ENCODE assay signal across 8 mouse cellular contexts in the genomic region with DNA sequence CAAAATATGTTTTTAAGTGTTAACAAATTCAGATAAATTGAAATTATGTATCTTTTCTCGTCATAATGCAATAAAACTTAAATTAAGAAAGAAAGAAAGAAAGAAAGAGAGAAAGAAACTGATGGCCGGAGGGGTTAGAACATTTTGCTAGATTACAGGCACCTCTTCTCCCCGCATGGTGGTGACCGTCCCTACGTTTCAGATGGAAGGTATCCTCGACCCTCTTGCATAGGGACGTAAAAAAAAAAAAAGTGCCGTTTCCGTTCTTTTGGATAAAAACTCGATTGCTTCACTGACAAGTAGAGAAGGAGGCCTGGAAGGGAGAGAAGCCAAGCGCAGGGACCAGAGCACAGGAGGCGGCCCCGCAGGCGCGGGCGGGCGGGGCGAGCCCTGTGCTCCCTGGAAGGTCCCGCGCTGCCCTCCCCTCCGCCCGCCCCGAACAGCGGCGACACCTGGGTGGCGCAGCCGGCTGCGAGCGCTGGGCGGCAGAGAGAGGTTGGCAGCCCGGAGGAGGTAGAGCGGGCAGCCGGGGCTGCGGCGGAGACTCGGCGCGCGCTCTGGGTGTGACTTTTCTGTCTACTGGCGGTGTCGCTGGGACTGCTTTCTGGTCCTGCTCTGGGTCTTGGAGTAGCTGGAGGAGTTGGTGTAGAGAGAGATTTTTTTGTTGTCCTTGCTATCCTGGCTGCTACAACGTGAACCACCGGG. TPM values are rescaled to one million over a fixed set of nuclear protein-coding genes. Genes with fewer than 3 reads are reported as not detected.
DNase-seq lines count a peak whose midpoint lies in the region; ATAC-seq lines count a peak whose summit lies in the region.

Gene Sytl2 (plus strand): TSS at position 311 of the 705 bp plus-strand sequence.

- DNase-seq in Muller cell, postnatal 12 days (ENCODE audit: inconsistent ontology term) = peak; percentile 81
- peak; percentile 34 for DNase-seq in cerebellum, adult 11-12 months
- DNase-seq in left cerebral cortex, adult 8-10 months (ENCODE audit: low spot score in 2 of 2) = peak in 1 of 2 experiments; percentile 7
- DNase-seq in right cerebral cortex, adult 18-20 months = peak; percentile 18
- DNase-seq in urinary bladder, postnatal 25 days (ENCODE audit: low spot score) = peak; percentile 57

- no peaks in the 10 kb centered on the region for H3K9me3 ChIP-seq in hindbrain, embryonic 13.5 days

- peak; percentile 90 for ATAC-seq in frontal cortex, adult (ENCODE audit: low TSS enrichment)
- peak; percentile 75 for ATAC-seq in hindbrain, embryonic 13.5 days (ENCODE audit: low FRiP score)
- ATAC-seq in megakaryocyte, adult 5-6 weeks (ENCODE audit: poor library complexity, severe bottlenecking) = peak; percentile 76

- peak within 1 kb of the TSS; percentile 97 for H3K4me2 ChIP-seq in hindbrain, embryonic 13.5 days

- 1% methylated on average over 43 of the region's 43 CpGs for WGBS in hindbrain, embryonic 13.5 days

- no peaks in the 10 kb centered on the region for H3K36me3 ChIP-seq in hindbrain, embryonic 13.5 days

- H3K9ac ChIP-seq in hindbrain, embryonic 13.5 days = peak within 1 kb of the TSS; percentile 76

- H3K27ac ChIP-seq in hindbrain, embryonic 13.5 days = no peak within 1 kb of the TSS

- H3K27me3 ChIP-seq in hindbrain, embryonic 13.5 days = peaks cover 62% of the 10 kb centered on the region

- peak within 1 kb of the TSS; percentile 66 for H3K4me3 ChIP-seq in hindbrain, embryonic 13.5 days

- H3K4me1 ChIP-seq in hindbrain, embryonic 13.5 days (replicated peaks) = peaks cover 8% of the 10 kb centered on the region

RNA-seq across cellular contexts. Expression of gene Sytl2, which starts in this region (rescaled TPM):
- 4.4 and 4.7 TPM in 2 replicates for polyA plus RNA-seq in hindbrain, embryonic 13.5 days (2015; fragmentation: Nextera tagmentation; extraction: Ambion mirVana)
- 100 to 1,000 TPM in 1 of 4 experiments, 10 to 100 TPM in 3; 79.5 to 104 (median 86.6) TPM for total RNA-seq in left cerebral cortex, adult 8-10 months (2022)
- 1.4 and 1.9 TPM in 2 replicates for total RNA-seq in megakaryocyte, adult 5-6 weeks (2015)
- total RNA-seq in megakaryocyte, adult 5-6 weeks (2017) = 1.7 and 2.3 TPM in 2 replicates

Comparison
In these comparisons a context has a peak if more than half of its experiments do, and no peak if none do; other contexts are left out.
1. RNA of gene Sytl2 (total RNA-seq): 79.5 to 104 TPM in left cerebral cortex, adult 8-10 months; 1.4 to 2.3 TPM in megakaryocyte, adult 5-6 weeks; every median in the first group is over 10 times any median in the second.
2. Peak in every context shown above with its lines, with median percentiles within 50 percentile points of each other: ATAC-seq.